Mouse (Mus musculus) MEL (cell line): ENCODE results near the gene Prcd. TPM values are rescaled to one million over a fixed set of nuclear protein-coding genes. Genes with fewer than 3 reads are reported as not detected.

ENCODE experiments used
- DNase-seq: peaks from one replicate; pipeline ENCODE4 v3.0.0; 2011; ENCODE audit warnings: low read depth, low spot score
- H3K27ac ChIP-seq: 2 replicates; pipeline ENCODE4 v1.5.1; 2012; ENCODE audit warnings: low read depth, mild to moderate bottlenecking, control low read depth, low read length, moderate library complexity; ENCODE audit not compliant: control insufficient read depth
- H3K27me3 ChIP-seq, 2 experiments: fragments of 150-350 bp in 1 of 2; sonication (generic) in 1 of 2; 2 replicates each; pipeline ENCODE4 v1.6.1; 2012; ENCODE audit warnings: low read length in 2 of 2, mild to moderate bottlenecking in 2 of 2, improper control_type of control experiment in 1 of 2, moderate library complexity in 1 of 2; ENCODE audit not compliant: insufficient read depth in 2 of 2, control insufficient read depth in 1 of 2
- H3K36me3 ChIP-seq, 2 experiments: 2 replicates each; pipeline ENCODE4 v1.6.1; 2012 to 2014; ENCODE audit warnings: low read length in 2 of 2, improper control_type of control experiment in 1 of 2, inconsistent platforms in 1 of 2, mild to moderate bottlenecking in 1 of 2; ENCODE audit not compliant: insufficient read depth in 2 of 2, control insufficient read depth in 1 of 2
- H3K4me1 ChIP-seq, 2 experiments: fragments of 150-350 bp in 1 of 2; sonication (generic) in 1 of 2; 2 replicates each; pipeline ENCODE4 v1.6.1; 2012; ENCODE audit warnings: low read length in 2 of 2, improper control_type of control experiment in 1 of 2, mild to moderate bottlenecking in 1 of 2; ENCODE audit not compliant: insufficient read depth in 2 of 2, control insufficient read depth in 1 of 2
- H3K4me3 ChIP-seq, 2 experiments: fragments of 150-350 bp in 1 of 2; sonication (generic) in 1 of 2; 2 replicates each; pipeline ENCODE4 v1.5.1; 2012; ENCODE audit warnings: low read depth in 2 of 2, low read length in 2 of 2, mild to moderate bottlenecking in 2 of 2, moderate library complexity in 2 of 2, control low read depth in 1 of 2, improper control_type of control experiment in 1 of 2; ENCODE audit not compliant: control insufficient read depth in 1 of 2, insufficient read depth in 1 of 2
- H3K79me2 ChIP-seq: 2 replicates; pipeline ENCODE4 v1.6.1; 2012; ENCODE audit warnings: mild to moderate bottlenecking, low read length, moderate library complexity; ENCODE audit not compliant: control insufficient read depth, poor library complexity, insufficient read depth
- H3K9ac ChIP-seq: 2 replicates; pipeline ENCODE4 v1.6.1; 2012; ENCODE audit warnings: low read depth, mild to moderate bottlenecking, control low read depth, low read length, moderate library complexity; ENCODE audit not compliant: control insufficient read depth, poor library complexity, severe bottlenecking
- H3K9me3 ChIP-seq: fragments of 150-350 bp; sonication (generic); replicated peaks from 2 replicates; pipeline ENCODE4 v1.6.1; 2012; ENCODE audit warnings: mild to moderate bottlenecking, low read length, improper control_type of control experiment, moderate library complexity; ENCODE audit not compliant: insufficient read depth
- CHD1 ChIP-seq: IDR thresholded peaks from 2 replicates; pipeline ENCODE4 v1.6.1; 2012; ENCODE audit warnings: low read depth, mild to moderate bottlenecking, inconsistent platforms, low read length, improper control_type of control experiment
- CTCF ChIP-seq, 3 experiments: IDR thresholded peaks in 2 of 3; conservative IDR thresholded peaks in 1 of 3; 2 replicates each; pipeline ENCODE4 v1.5.1; 2011 to 2012; ENCODE audit warnings: low read length in 3 of 3, low read depth in 2 of 3, mild to moderate bottlenecking in 2 of 3, improper control_type of control experiment in 1 of 3, inconsistent platforms in 1 of 3, mixed read lengths in 1 of 3, moderate library complexity in 1 of 3; ENCODE audit not compliant: control insufficient read depth in 1 of 3, insufficient read depth in 1 of 3, poor library complexity in 1 of 3, severe bottlenecking in 1 of 3
- ELF1 ChIP-seq: IDR thresholded peaks from 2 replicates; pipeline ENCODE4 v1.6.1; 2014; ENCODE audit warnings: low read depth, mild to moderate bottlenecking, inconsistent platforms, low read length, improper control_type of control experiment, moderate library complexity
- EP300 ChIP-seq, 2 experiments: IDR thresholded peaks; 2 replicates each; pipeline ENCODE4 v1.6.1; 2011; ENCODE audit warnings: improper control_type of control experiment in 2 of 2, low read length in 2 of 2, low read depth in 1 of 2, mild to moderate bottlenecking in 1 of 2
- ETS1 ChIP-seq: IDR thresholded peaks from 2 replicates; pipeline ENCODE4 v1.6.1; 2012; ENCODE audit warnings: low read depth, mild to moderate bottlenecking, inconsistent platforms, low read length, improper control_type of control experiment, moderate library complexity
- GABPA ChIP-seq: IDR thresholded peaks from 2 replicates; pipeline ENCODE4 v1.6.1; 2012; ENCODE audit warnings: low read depth, mild to moderate bottlenecking, inconsistent platforms, low read length, improper control_type of control experiment, moderate library complexity
- GATA1 ChIP-seq: IDR thresholded peaks from 2 replicates; pipeline ENCODE4 v1.6.1; 2011; ENCODE audit warnings: low read depth, low read length, improper control_type of control experiment
- JUND ChIP-seq: IDR thresholded peaks from 2 replicates; pipeline ENCODE4 v1.6.1; 2011; ENCODE audit warnings: low read depth, mild to moderate bottlenecking, improper control_type of control experiment, low read length
- KAT2A ChIP-seq: conservative IDR thresholded peaks from 2 replicates; pipeline ENCODE4 v1.6.1; 2012; ENCODE audit warnings: low read depth, low read length, improper control_type of control experiment, inconsistent platforms
- MAFK ChIP-seq: IDR thresholded peaks from 2 replicates; pipeline ENCODE4 v1.6.1; 2011; ENCODE audit warnings: low read depth, mild to moderate bottlenecking, low read length, improper control_type of control experiment, borderline replicate concordance
- MXI1 ChIP-seq: IDR thresholded peaks from 2 replicates; pipeline ENCODE4 v1.6.1; 2011; ENCODE audit warnings: mild to moderate bottlenecking, low read depth, low read length, improper control_type of control experiment
- MYB ChIP-seq: IDR thresholded peaks from 2 replicates; pipeline ENCODE4 v1.6.1; 2011; ENCODE audit warnings: mild to moderate bottlenecking, low read depth, low read length, improper control_type of control experiment
- MYC ChIP-seq: IDR thresholded peaks from 2 replicates; pipeline ENCODE4 v1.6.1; 2011; ENCODE audit warnings: low read depth, mild to moderate bottlenecking, low read length, improper control_type of control experiment, moderate library complexity
- NELFE ChIP-seq: IDR thresholded peaks from 2 replicates; pipeline ENCODE4 v1.6.1; 2011; ENCODE audit warnings: low read depth, low read length, improper control_type of control experiment
- NRF1 ChIP-seq: IDR thresholded peaks from 2 replicates; pipeline ENCODE4 v1.6.1; 2014; ENCODE audit warnings: low read depth, mild to moderate bottlenecking, inconsistent platforms, low read length, improper control_type of control experiment, moderate library complexity; ENCODE audit not compliant: poor library complexity, insufficient read depth, severe bottlenecking
- POLR2A ChIP-seq, 2 experiments: IDR thresholded peaks; 2 replicates each; pipeline ENCODE4 v1.6.1; 2011 to 2012; ENCODE audit warnings: low read length in 2 of 2, mild to moderate bottlenecking in 2 of 2, control low read depth in 1 of 2, improper control_type of control experiment in 1 of 2, low read depth in 1 of 2, moderate library complexity in 1 of 2; ENCODE audit not compliant: control insufficient read depth in 1 of 2, insufficient read depth in 1 of 2, poor library complexity in 1 of 2
- POLR2AphosphoS2 ChIP-seq: IDR thresholded peaks from 2 replicates; pipeline ENCODE4 v1.6.1; 2011; ENCODE audit warnings: low read length, improper control_type of control experiment
- POLR2AphosphoS5 ChIP-seq: IDR thresholded peaks from 2 replicates; pipeline ENCODE4 v1.6.1; 2012; ENCODE audit warnings: low read depth, borderline replicate concordance, mild to moderate bottlenecking, inconsistent platforms, low read length, moderate library complexity, mixed read lengths
- SMC3 ChIP-seq: IDR thresholded peaks from 2 replicates; pipeline ENCODE4 v1.6.1; 2011; ENCODE audit warnings: low read depth, low read length, improper control_type of control experiment
- TCF12 ChIP-seq: IDR thresholded peaks from 2 replicates; pipeline ENCODE4 v1.6.1; 2014; ENCODE audit warnings: low read depth, mild to moderate bottlenecking, inconsistent platforms, low read length, improper control_type of control experiment, moderate library complexity
- UBTF ChIP-seq: IDR thresholded peaks from 2 replicates; pipeline ENCODE4 v1.6.1; 2012; ENCODE audit warnings: low read depth, mild to moderate bottlenecking, inconsistent platforms, low read length, improper control_type of control experiment, moderate library complexity, borderline replicate concordance; ENCODE audit not compliant: insufficient read depth
- USF1 ChIP-seq: IDR thresholded peaks from 2 replicates; pipeline ENCODE4 v1.6.1; 2014; ENCODE audit warnings: low read depth, mild to moderate bottlenecking, inconsistent platforms, low read length, improper control_type of control experiment, moderate library complexity
- USF2 ChIP-seq, 2 experiments: IDR thresholded peaks; 2 replicates each; pipeline ENCODE4 v1.6.1; 2011 to 2012; ENCODE audit warnings: improper control_type of control experiment in 2 of 2, low read length in 2 of 2, borderline replicate concordance in 1 of 2, inconsistent platforms in 1 of 2, low read depth in 1 of 2, mild to moderate bottlenecking in 1 of 2; ENCODE audit not compliant: insufficient read depth in 1 of 2
- ZC3H11A ChIP-seq: IDR thresholded peaks from 2 replicates; pipeline ENCODE4 v1.6.1; 2012; ENCODE audit warnings: low read depth, mild to moderate bottlenecking, inconsistent platforms, low read length, improper control_type of control experiment
- ZKSCAN1 ChIP-seq: IDR thresholded peaks from 2 replicates; pipeline ENCODE4 v1.6.1; 2012; ENCODE audit warnings: low read depth, mild to moderate bottlenecking, inconsistent platforms, low read length, improper control_type of control experiment, moderate library complexity
- ZMIZ1 ChIP-seq: IDR thresholded peaks from 2 replicates; pipeline ENCODE4 v1.6.1; 2012; ENCODE audit warnings: low read depth, mild to moderate bottlenecking, inconsistent platforms, low read length, improper control_type of control experiment, moderate library complexity
- ZNF384 ChIP-seq: IDR thresholded peaks from 2 replicates; pipeline ENCODE4 v1.6.1; 2012; ENCODE audit warnings: low read depth, mild to moderate bottlenecking, inconsistent platforms, low read length, improper control_type of control experiment
- polyA plus RNA-seq, 2 experiments: library from polyadenylated mRNA; stranded (reverse) in 1 of 2; unstranded in 1 of 2; fragments of >175 nt in 1 of 2; fragments of >200 nt in 1 of 2; gene quantifications; 2 replicates each; pipeline versions ENCODE4 v1.2.1 to v1.2.4; 2012; ENCODE audit warnings: low replicate concordance in 2 of 2, low read depth in 1 of 2; ENCODE audit not compliant: insufficient read length in 2 of 2, insufficient read depth in 1 of 2, missing spikeins in 1 of 2
- total RNA-seq: library from RNA; depleted of rRNA; stranded (reverse); fragments of 300-350 nt; gene quantifications from 2 replicates; pipeline ENCODE4 v1.2.3, GENCODE M21; 2012

Prcd gene
- total and polyA plus RNA-seq, 3 experiments = 44.4 to 72.2 TPM; not detected in 1

DNA sequence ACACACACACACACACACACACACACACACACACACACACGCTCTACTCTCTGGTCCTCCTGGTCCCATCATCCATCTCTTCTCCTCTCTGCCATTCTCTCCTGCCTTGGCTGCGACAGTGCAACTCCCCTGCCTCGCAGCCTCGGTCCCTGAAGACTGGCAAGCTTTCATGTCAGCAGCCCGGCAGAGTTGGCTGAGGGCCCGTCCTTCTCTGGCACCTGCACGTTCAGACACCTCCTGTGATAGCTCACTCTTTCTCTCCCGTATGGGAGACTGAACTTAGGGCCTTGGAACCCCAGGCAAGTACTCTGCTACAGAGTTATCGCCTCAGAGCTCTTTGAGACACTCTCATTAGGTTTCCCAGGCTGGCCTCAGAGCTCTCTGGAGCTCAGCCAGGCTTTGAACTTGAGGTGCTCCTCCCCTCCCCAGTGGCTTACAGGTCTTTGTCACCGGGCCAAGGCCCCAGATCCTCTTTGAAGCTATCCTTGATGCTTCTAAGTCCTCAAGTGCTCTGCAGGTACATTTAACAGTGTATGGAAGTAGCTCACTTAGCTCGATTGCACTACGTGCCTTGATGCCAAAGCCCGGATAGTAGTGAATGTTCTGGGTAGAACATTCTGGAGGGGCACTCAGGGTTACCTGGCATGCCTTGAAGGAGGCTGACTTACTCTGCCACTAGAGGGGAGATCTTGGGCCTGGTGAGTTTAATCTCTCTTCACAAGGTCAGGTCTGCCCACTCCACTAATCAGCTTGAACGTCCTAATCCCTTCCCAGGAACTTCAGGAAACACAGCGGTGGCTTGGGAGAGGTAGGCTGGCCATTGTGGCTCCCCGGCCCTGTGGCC lies 3.2 kb downstream of the Prcd start (continued):
- TF ChIP-seq NELFE (peak; percentile 21; the same call in 1 of the 2 replicates), CTCF (IDR thresholded peaks at IDR 0.05 in 2 of 3, conservative IDR thresholded peaks at IDR 0.05 in 1 of 3; ENCODE audit: control insufficient read depth in 1 of 3, insufficient read depth in 1 of 3, low read depth in 2 of 3, low read length in 3 of 3, poor library complexity in 1 of 3, severe bottlenecking in 1 of 3) (no peak; a peak in 1 of 6 replicates), GABPA (no peak), ZNF384 (no peak), ZKSCAN1 (no peak), KAT2A (no peak), JUND (no peak), NRF1 (no peak; the same call in 1 of the 2 replicates), SMC3 (no peak), EP300 (IDR thresholded peaks at IDR 0.05; ENCODE audit: low read depth in 1 of 2, low read length in 2 of 2) (no peak), ZMIZ1 (peak; percentile 10; the same call in 1 of the 2 replicates)

DNA sequence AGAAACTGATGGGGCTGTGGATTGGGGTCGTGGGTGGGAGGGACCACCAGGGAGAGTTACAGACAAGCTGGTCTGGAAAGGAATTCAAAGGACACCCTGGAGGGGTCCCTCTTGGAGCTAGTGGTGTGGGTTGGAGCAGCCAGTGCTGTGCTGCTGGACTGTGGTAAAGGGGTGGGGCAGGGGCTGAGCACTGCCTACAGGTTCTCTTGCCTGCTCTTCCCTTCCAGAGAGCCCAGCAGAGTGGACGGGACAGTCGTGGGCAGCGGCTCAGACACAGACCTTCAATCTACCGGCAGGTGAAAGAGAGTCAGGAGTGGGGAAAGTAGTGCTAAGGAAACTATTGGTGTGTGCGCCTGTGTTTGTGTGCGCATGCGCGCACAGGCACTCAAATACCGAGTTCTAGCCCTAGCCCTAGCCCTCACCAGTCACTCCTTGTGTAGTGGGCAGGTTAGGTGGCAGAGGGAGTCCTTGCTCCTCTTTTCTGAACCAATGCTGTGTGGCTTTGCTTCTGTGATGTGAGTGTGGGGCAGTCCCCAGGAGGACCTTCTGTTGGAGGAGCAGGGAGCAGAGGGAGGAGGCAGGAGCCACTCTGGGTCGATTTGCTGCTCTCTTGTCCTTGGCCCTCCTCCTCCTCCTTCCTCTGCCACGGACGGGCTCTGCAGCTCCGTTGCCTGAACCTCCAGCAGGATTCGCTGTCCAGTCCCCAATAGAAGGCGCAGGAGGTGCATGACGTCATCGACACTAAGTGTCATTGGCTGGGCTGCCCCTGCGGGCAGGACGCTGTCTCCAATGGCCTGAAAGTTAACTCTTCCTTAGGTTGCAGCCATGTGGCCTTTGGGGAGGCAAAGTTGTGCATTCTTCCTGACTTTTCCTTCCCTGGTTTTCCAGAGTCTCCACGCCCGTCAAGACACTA lies 4.2 kb downstream of the Prcd start:
- peak; percentile 100 for DNase-seq
- H3K4me1 ChIP-seq = peaks cover 11 to 55% of the 10 kb centered on the region in 2 experiments
- no peaks in the 10 kb centered on the region for H3K9me3 ChIP-seq
- no peaks in the 10 kb centered on the region; the same call in 1 of the 2 replicates for H3K79me2 ChIP-seq
- peaks cover 0 to 19% of the 10 kb centered on the region in 2 experiments; a peak in 2 of 4 replicates for H3K36me3 ChIP-seq
- H3K4me3 ChIP-seq = peak overlapping the region; percentile 49 to 54
- H3K27me3 ChIP-seq = peaks cover 0 to 7% of the 10 kb centered on the region in 2 experiments; a peak in 1 of 4 replicates
- peak overlapping the region; percentile 77 for H3K9ac ChIP-seq
- peak overlapping the region; percentile 96 for H3K27ac ChIP-seq
- peak; percentile 98 for TF ChIP-seq POLR2AphosphoS2
- TF ChIP-seq POLR2AphosphoS5 = peak; percentile 87
- TF ChIP-seq USF2 (IDR thresholded peaks at IDR 0.05; ENCODE audit: borderline replicate concordance in 1 of 2, insufficient read depth in 1 of 2, low read depth in 1 of 2, low read length in 2 of 2) = no peak
- peak; percentile 79 for TF ChIP-seq NRF1
- TF ChIP-seq ELF1 = peak; percentile 53; the same call in 1 of the 2 replicates
- TF ChIP-seq ZKSCAN1 = no peak
- peak; percentile 97 to 98 for TF ChIP-seq POLR2A (IDR thresholded peaks at IDR 0.05; ENCODE audit: control insufficient read depth in 1 of 2, insufficient read depth in 1 of 2, low read depth in 1 of 2, low read length in 2 of 2, poor library complexity in 1 of 2)
- no peak for TF ChIP-seq CTCF (IDR thresholded peaks at IDR 0.05 in 2 of 3, conservative IDR thresholded peaks at IDR 0.05 in 1 of 3; ENCODE audit: control insufficient read depth in 1 of 3, insufficient read depth in 1 of 3, low read depth in 2 of 3, low read length in 3 of 3, poor library complexity in 1 of 3, severe bottlenecking in 1 of 3)
- no peak for TF ChIP-seq MAFK
- TF ChIP-seq MXI1 = peak; percentile 97
- TF ChIP-seq GATA1 = no peak
- TF ChIP-seq UBTF = no peak
- no peak for TF ChIP-seq GABPA
- 0 out of 2 replicates have a peak, but pooled peaks have one; percentile 70 for TF ChIP-seq CHD1
- TF ChIP-seq USF1 = peak; percentile 73
- peak; percentile 94; the same call in 1 of the 2 replicates for TF ChIP-seq JUND
- no peak for TF ChIP-seq ZC3H11A
- no peak for TF ChIP-seq ZNF384
- no peak; the same call in 1 of the 2 replicates for TF ChIP-seq KAT2A
- no peak; the same call in 1 of the 2 replicates for TF ChIP-seq TCF12
- TF ChIP-seq MYB = no peak
- TF ChIP-seq MYC = peak; percentile 100
- TF ChIP-seq NELFE = peak; percentile 97
- TF ChIP-seq ETS1 = no peak; the same call in 1 of the 2 replicates
